Mouse (Mus musculus) large intestine, adult 2 months (tissue): Measurements from ENCODE around the gene Smg5. TPM values are rescaled to one million over a fixed set of nuclear protein-coding genes. Genes with fewer than 3 reads are reported as not detected.
A peak's percentile ranks its signal among the peaks of the same experiment; 100 is the strongest.
"Not testable (repeated sequence)": the region's sequence is repeated elsewhere in the genome, so short reads cannot be mapped to it uniquely, and the experiment has no call there.

Experiments used
- DNase-seq: peaks from one replicate; pipeline ENCODE4 v3.0.0-alpha.2; 2012; ENCODE audit warnings: low read depth, low spot score
- WGBS: fragments of 180-500 bp; shearing (Covaris S2); methylation state at CpG from one replicate; pipeline ENCODE4 v1.1.7; 2018; 5-methylcytosine and 5-hydroxymethylcytosine counted together
- polyA plus RNA-seq: library from polyadenylated mRNA; depleted of rRNA; stranded (reverse); fragments of >200 nt; gene quantifications from 2 replicates; pipeline ENCODE4 v1.2.3, GENCODE M21; 2012; rRNA removed

Gene Smg5
- polyA plus RNA-seq, 1 experiment = 50.2 TPM

GRCm38 (mm10) chr3:88382383-88382782 lies 46.3 kb downstream of the Smg5 start:
- DNase-seq = not testable (repeated sequence)
- 50% methylated on average over 2 of the region's 7 CpGs for WGBS

- 71% methylated on average over 5 of the region's 5 CpGs for WGBS
- no peak for DNase-seq
These were observed 48.3 kb downstream of the Smg5 start, which contains the start of gene Bglap for GRCm38 (mm10) chr3:88384364-88384763. Gene Bglap, minus strand, starts transcription at chr3:88384464.

GRCm38 (mm10) chr3:88393776-88394375 lies 57.8 kb downstream of the Smg5 start:
- WGBS = 82% methylated on average over 9 of the region's 9 CpGs
- no peak for DNase-seq

- 93% methylated on average over 6 of the region's 6 CpGs for WGBS
- no peak for DNase-seq
These were observed 59.2 kb downstream of the Smg5 start for GRCm38 (mm10) chr3:88395288-88395687.

GRCm38 (mm10) chr3:88395742-88396141 lies 59.7 kb downstream of the Smg5 start:
- WGBS = 91% methylated on average over 8 of the region's 8 CpGs
- DNase-seq = no peak

- WGBS = 94% methylated on average over 2 of the region's 2 CpGs
- no peak for DNase-seq
These were observed 62.6 kb downstream of the Smg5 start for GRCm38 (mm10) chr3:88398666-88399065.

- no peak for DNase-seq
- WGBS = 92% methylated on average over 10 of the region's 10 CpGs
These were observed 67.6 kb downstream of the Smg5 start for GRCm38 (mm10) chr3:88403522-88404230.

GRCm38 (mm10) chr3:88407090-88407489 lies 71.0 kb downstream of the Smg5 start:
- DNase-seq = peak; percentile 76
- 1% methylated on average over 2 of the region's 2 CpGs for WGBS

GRCm38 (mm10) chr3:88407529-88407928 lies 71.5 kb downstream of the Smg5 start:
- no peak for DNase-seq
- 43% methylated on average over 7 of the region's 7 CpGs for WGBS

- WGBS = 34% methylated on average over 5 of the region's 5 CpGs
- DNase-seq = no peak
These were observed 72.9 kb downstream of the Smg5 start for GRCm38 (mm10) chr3:88408953-88409352.

- under 1% methylated on average over 54 of the region's 54 CpGs for WGBS
- peak; percentile 81 for DNase-seq
These were observed 73.9 kb downstream of the Smg5 start, which contains the start of gene Pmf1 for GRCm38 (mm10) chr3:88409741-88410644. Gene Pmf1, minus strand, starts transcription at chr3:88410331.

GRCm38 (mm10) chr3:88410645-88411031 lies 74.6 kb downstream of the Smg5 start:
- DNase-seq = no peak
- WGBS = 17% methylated on average over 7 of the region's 7 CpGs

GRCm38 (mm10) chr3:88411681-88412080 lies 75.6 kb downstream of the Smg5 start:
- no peak for DNase-seq
- WGBS = 72% methylated on average over 4 of the region's 4 CpGs

Other genes with a start within 250 kb of the Smg5 start
- gene Mef2d, start 193.9 kb upstream of the Smg5 start, polyA plus RNA-seq = 26.1 and 40.8 TPM in 2 replicates
- 32.9 and 50.2 TPM in 2 replicates for gene Rhbg, start 81.6 kb upstream of the Smg5 start, polyA plus RNA-seq
- gene Gm38392, start 49.0 kb upstream of the Smg5 start, polyA plus RNA-seq = 0.30 TPM in 1 of 2 replicates, not detected in the other
- 2.4 and 3.1 TPM in 2 replicates for gene Tsacc, start 39.3 kb upstream of the Smg5 start, polyA plus RNA-seq
- gene Cct3, start 39.1 kb upstream of the Smg5 start, polyA plus RNA-seq = 159 and 172 TPM in 2 replicates
- 194 and 196 TPM in 2 replicates for gene Glmp, start 11.2 kb upstream of the Smg5 start, polyA plus RNA-seq
- 30.3 and 41.6 TPM in 2 replicates for gene Tmem79, start 112 bp upstream of the Smg5 start, polyA plus RNA-seq
- 2.4 and 3.2 TPM in 2 replicates for gene Paqr6, start 28.3 kb downstream of the Smg5 start, polyA plus RNA-seq
- gene Bglap3, start 36.5 kb downstream of the Smg5 start, polyA plus RNA-seq = 2.5 and 5.6 TPM in 2 replicates
- 0.36 and 0.58 TPM in 2 replicates for gene Bglap2, start 42.4 kb downstream of the Smg5 start, polyA plus RNA-seq
- gene Bglap, start 48.2 kb downstream of the Smg5 start, polyA plus RNA-seq = 1.5 TPM in 1 of 2 replicates, not detected in the other
- gene Pmf1, start 74.1 kb downstream of the Smg5 start, polyA plus RNA-seq = 67.4 and 70.5 TPM in 2 replicates
- 32.0 and 47.7 TPM in 2 replicates for gene Slc25a44, start 88.9 kb downstream of the Smg5 start, polyA plus RNA-seq
- gene Sema4a, start 124.9 kb downstream of the Smg5 start, polyA plus RNA-seq = 221 and 227 TPM in 2 replicates
- gene Lmna, start 173.7 kb downstream of the Smg5 start, polyA plus RNA-seq = 90.6 and 165 TPM in 2 replicates
- 0.63 and 0.89 TPM in 2 replicates for gene Mex3a, start 196.1 kb downstream of the Smg5 start, polyA plus RNA-seq
- 236 and 238 TPM in 2 replicates for gene Rab25, start 212.0 kb downstream of the Smg5 start, polyA plus RNA-seq
- gene Lamtor2, start 216.8 kb downstream of the Smg5 start, polyA plus RNA-seq = 148 and 165 TPM in 2 replicates
- gene Ubqln4, start 217.5 kb downstream of the Smg5 start, polyA plus RNA-seq = 41.2 and 50.6 TPM in 2 replicates
- 417 and 500 TPM in 2 replicates for gene Ssr2, start 239.6 kb downstream of the Smg5 start, polyA plus RNA-seq